Mouse (Mus musculus) granulocyte monocyte progenitor cell, adult 5-6 weeks (primary cell): Measurements from ENCODE around the gene Epb41l5. TPM values are rescaled to one million over a fixed set of nuclear protein-coding genes. Genes with fewer than 3 reads are reported as not detected.
A peak's percentile ranks its signal among the peaks of the same experiment; 100 is the strongest.

Experiments
- ATAC-seq: replicated peaks from 2 replicates; pipeline ENCODE4 v1.8.0; 2016; ENCODE audit warnings: mild to moderate bottlenecking, moderate TSS enrichment, inconsistent platforms; ENCODE audit not compliant: poor library complexity, severe bottlenecking
- total RNA-seq, 2 experiments: library from RNA; stranded (forward) in 1 of 2; stranded (reverse) in 1 of 2; fragments of 200-712, 200-1000 nt in 1 of 2; fragments of >200 nt in 1 of 2; fragmentation: Nextera tagmentation in 1 of 2; gene quantifications; 2 replicates each; pipeline ENCODE4 v1.2.3; 2014 to 2017

Epb41l5 gene
- total RNA-seq, 2 experiments from 2014 or later: not detected

DNA sequence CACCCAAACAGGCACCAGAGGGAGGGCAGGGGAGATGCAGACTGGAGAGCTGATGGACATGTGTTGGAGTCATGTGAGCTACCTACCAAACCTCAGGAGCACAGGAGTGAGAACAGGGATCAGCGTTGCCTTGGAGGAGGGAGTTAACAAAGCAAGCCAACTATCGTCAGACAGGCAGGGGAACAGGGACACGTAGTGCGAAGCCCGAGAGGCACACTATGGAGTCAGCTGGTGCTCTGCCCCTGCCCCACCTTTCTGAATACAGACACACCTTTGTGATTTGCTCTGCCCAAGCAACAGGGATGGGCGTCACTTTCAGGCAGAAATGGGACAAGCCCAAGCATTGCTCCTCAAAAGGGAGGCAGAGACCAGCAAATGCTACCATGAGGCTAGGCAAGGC, 111.1 kb downstream of the Epb41l5 start:
- no peak for ATAC-seq

DNA sequence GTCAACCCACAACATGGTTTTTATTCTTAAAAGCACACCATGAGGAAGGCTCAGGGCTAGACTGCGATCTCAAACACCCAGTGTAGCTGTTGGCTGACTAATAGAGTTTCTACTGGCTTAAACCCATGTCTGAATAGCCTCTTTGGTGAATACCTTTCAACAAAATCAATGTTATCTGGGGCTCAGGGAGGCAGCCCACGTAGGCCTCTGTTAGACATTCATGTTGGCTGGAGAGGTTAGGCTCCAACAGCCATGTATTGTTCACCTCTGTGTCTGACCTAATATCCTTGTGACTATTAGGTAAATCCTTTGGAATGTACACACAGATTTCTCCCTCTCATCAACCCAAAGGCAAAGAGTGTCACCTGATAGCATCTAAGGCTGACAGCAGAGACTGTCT, 112.7 kb downstream of the Epb41l5 start:
- no peak for ATAC-seq

- peak; percentile 86 for ATAC-seq
Observed at GRCm38 (mm10) chr1:119534341-119534740, 114.5 kb downstream of the Epb41l5 start.

DNA sequence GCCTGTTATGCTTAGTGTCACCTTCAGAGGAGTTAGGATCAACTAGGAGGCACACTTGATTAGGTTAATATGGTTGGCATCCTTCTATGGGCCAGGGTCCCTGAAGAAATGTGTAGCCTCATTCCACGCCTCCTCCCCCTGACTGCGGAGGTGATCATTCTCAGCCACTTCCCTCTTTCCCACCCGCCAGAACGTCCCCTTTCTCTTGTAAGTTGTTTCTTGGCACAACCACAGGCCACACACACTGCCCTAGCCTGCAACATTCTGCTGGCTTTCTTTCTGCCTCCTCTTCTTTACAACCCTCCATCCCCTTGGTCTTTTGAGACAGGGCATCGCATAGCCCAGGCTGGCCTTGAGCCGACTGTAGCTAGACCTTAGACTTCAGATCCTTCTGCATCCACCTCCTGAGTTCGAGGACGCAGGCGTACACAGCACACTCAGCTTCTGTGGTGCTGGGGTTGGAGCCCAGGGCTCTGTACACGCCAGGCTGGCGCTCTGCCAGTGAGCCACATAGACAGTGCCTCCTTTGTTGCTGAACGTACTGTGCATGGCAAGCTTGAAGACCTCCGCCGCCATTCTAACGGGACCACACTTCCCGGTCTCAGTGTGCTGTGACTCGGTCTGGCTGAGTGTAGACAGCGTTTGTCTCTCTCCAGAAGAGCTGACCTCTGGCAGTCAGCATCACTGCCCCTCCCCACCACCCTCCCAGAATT, 115.6 kb downstream of the Epb41l5 start:
- ATAC-seq: peak; percentile 74

GRCm38 (mm10) chr1:119532165-119532564, 116.6 kb downstream of the Epb41l5 start:
- ATAC-seq: no peak

GRCm38 (mm10) chr1:119530941-119531340, 117.9 kb downstream of the Epb41l5 start:
- ATAC-seq: no peak

DNA sequence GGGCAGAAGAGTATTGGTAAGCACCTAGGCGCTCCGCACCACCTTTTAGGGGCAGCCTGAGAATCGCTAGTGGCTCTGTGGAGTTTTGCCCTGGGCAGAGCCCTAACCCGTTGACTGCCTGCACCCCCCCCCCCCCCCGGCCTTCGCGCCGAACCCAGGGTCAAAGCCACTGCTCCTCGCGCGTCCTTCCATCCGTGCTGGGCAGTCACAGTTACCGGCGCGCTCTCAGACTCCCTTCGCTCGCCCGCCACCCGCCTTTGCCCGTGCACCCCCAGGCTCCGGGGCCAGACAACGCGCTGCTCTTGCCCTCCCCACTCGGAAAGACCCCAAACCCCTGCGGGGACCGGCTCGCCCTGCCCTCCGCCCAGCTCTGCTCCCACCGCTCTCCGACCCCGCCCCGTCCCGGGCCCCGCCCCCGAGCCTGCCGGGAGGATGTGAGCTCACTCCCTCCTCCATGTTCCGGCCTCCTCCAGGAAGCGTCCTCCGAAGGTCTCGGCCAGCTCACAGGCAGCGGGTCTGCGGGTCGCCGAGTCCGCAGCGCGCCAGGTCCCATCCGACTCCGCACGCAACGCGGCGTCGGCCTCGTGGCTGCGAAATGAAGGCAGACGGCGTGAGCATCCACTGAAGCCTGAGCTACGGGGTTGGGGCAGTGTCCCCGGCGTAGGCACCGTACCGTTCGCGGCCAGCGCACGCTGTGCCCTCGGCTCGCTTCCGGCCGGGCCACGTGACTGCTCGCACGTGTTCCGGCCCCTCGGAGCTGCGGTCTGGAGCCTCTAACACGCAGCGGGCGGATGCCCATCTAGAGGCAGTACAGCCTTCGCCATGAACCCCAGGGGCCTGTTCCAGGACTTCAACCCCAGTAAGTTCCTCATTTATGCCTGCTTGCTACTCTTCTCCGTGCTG, 122.9 kb downstream of the Epb41l5 start, which contains the start of gene Tmem185b:
Gene Tmem185b, plus strand, starts transcription at position 472 of the 903 bp plus-strand sequence.
- ATAC-seq: peak; percentile 75

DNA sequence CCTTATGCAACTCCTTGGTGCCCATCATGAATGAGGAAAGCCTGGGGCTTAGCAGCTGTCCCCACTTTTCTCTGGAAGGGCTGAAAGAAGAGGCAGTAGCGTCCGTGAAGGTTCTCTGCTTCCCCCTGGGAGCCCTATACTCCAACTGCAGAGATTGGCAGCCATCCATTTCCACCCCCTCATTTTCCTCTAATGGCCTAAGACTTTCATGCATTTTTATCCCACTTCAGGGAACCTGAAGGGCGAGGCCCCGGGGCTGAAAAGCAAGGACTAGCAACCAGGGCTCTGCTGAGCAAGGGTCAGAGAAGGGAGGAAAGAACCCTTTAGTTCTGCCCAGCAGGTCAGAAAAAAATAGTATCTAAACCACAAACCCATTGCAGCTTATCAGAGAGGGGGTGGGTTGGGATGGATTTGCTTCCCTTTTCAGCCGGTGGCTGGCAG, 123.8 kb downstream of the Epb41l5 start:
- ATAC-seq: peak; percentile 6; the same call in 1 of the 2 replicates

DNA sequence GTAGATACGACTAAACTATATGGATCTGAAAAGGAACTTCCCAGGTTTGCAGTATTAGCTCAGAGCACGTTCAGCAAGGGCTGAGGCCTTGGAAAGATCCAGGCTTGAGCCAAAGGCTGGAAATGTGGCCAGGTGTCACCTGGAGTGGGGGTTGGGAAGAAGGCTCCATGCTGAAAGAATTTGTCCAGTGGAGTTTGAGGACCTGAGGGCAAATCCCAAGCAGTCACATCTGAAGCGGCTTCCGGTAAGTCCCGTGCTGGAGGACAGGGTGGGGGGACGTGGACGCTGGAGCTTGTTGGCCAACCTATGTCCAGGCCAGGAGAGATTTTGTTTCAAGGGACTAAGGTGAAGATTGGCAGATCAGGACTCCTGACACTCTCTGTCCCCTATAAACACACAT, 125.0 kb downstream of the Epb41l5 start:
- no peak for ATAC-seq

DNA sequence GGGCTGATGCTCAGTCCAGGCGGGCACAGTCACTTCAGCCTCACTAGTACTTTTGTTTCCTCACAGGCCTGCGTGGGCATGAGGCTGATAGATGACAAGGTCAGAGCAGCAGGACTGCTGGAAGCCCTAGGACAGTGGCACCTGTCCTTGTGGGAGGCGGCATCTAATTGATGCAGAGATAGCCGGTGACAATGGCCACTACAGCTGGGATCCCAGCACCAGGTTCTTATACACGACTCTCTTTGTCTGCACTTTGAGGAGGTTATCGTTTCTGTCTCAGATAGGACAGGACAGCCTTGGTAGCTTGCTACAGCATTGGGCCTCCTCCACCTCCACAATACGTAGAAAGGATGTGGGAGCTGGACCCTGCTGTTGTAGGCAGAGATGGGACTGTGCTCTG, 125.4 kb downstream of the Epb41l5 start:
- no peak for ATAC-seq

DNA sequence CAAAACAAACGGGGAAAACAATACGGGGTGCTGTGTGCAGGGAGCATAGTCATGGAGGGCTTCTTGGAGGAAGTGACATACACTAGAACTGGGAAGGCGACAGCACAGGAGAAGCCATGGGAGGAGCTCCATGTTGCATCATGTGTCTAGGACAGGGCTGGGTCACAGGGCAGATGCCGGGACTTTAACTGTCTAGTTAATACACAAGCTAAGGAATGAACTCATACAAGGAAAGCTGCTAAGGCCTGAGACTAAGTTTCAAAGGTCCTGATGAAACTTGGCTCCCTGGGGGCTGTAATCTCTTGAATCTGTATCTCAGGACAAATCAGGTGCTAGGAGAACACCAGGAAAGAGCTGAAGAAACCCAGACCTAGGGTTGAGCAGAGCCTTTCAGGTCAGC, 126.1 kb downstream of the Epb41l5 start:
- 0 out of 2 replicates have a peak, but pooled peaks have one; percentile 9 for ATAC-seq

GRCm38 (mm10) chr1:119521681-119522080, 127.1 kb downstream of the Epb41l5 start:
- ATAC-seq: no peak

DNA sequence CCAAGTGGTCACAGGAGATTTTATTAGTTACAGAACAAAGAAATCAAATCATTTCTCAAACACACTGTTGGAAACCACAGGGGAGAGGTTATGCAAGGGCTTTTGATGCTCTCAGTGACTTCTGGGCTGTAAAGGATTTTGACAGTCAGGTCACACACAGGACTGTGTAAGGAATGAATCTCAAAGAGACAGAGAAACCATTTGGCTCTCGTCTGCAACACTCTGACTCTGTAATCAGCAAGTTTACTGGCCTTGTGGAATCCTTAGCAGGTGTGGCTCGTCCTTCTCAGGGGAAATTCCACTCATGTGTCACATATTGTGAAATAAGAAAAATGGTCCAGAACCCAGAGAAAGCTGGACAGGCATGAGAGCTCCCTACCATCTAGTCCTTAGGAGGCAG, 127.8 kb downstream of the Epb41l5 start:
- no peak for ATAC-seq

DNA sequence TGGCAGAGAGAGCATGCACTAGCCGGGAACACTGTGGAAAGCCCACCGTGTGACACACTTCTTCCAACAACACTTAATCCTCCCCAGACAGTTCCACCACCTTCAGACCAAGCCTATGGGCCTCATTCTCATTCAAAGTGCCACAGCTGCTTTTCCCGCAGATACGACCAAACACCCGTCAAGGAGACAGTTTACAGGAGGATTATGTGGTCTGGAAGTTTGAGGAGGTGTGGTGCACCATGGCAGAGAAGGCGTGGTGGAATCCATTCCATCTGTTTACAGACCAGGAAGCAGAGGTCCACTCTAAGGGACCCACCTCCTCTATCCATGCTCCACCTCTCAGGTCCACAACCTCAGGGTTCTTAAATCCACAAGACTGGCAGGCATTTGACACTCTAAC, 129.5 kb downstream of the Epb41l5 start:
- no peak for ATAC-seq

GRCm38 (mm10) chr1:119518786-119519185, 130.0 kb downstream of the Epb41l5 start:
- no peak for ATAC-seq

DNA sequence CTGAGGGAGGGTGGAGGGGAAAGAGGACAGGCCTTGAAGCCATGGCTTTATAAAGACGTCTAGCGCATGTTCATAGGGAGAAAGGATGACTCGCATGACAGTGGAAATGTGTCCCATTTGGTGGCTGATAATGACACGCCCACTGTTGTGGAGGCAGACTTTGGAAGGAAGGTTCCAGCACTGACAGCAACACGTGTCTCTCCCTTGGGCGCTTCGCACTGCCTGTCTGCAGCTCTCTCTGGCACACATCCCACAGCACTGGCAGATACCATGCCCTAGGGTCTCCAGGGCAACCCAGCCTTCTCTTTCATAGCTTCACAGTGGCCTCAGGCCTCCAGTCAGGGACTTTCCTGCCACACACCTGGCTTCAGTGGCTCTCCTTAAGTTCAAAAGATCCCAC, 130.7 kb downstream of the Epb41l5 start:
- ATAC-seq: no peak

- ATAC-seq: no peak
Observed at GRCm38 (mm10) chr1:119510857-119511256, 137.9 kb downstream of the Epb41l5 start.

GRCm38 (mm10) chr1:119510409-119510808, 138.4 kb downstream of the Epb41l5 start:
- no peak for ATAC-seq

DNA sequence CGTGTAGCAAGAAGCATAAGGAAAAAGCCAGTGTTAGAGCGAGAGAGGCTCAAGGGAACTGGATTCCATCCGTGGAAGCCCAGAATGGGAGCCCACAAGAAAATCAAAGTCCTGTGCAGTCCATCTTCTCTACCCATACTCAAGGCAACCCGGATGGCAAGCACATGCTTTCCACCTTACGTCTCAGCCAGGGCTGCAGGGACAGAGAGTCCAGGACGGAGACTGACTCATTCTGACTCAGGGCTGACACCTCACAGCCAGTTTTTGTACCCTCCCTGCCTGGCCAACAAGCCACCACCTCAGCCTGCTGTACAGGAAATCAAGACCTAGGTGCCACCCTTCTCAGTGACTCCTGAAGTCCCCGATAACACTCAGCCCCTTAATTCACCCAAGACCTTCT, 139.3 kb downstream of the Epb41l5 start:
- ATAC-seq: no peak

GRCm38 (mm10) chr1:119508548-119508947, 140.3 kb downstream of the Epb41l5 start:
- no peak for ATAC-seq

GRCm38 (mm10) chr1:119505951-119506350, 142.8 kb downstream of the Epb41l5 start:
- no peak for ATAC-seq
